Mouse (Mus musculus) E14TG2a.4 (cell line): Measurements from ENCODE around the gene Plekhg3.
A peak's percentile ranks its signal among the peaks of the same experiment; 100 is the strongest.

Source experiments
- H3K27me3 ChIP-seq: 2 replicates; pipeline ENCODE4 v1.6.1; 2014; ENCODE audit warnings: low read length, control low read depth; ENCODE audit not compliant: insufficient read depth
- H3K36me3 ChIP-seq: 2 replicates; pipeline ENCODE4 v1.6.1; 2014; ENCODE audit warnings: low read length, control low read depth; ENCODE audit not compliant: insufficient read depth
- H3K4me1 ChIP-seq: replicated peaks from 2 replicates; pipeline ENCODE4 v1.6.1; 2014; ENCODE audit warnings: low read depth, low read length, control low read depth
- H3K4me3 ChIP-seq: replicated peaks from 2 replicates; pipeline ENCODE4 v1.5.1; 2014; ENCODE audit warnings: mild to moderate bottlenecking, low read length
- H3K9me3 ChIP-seq: 2 replicates; pipeline ENCODE4 v1.6.1; 2014; ENCODE audit warnings: low read length, control low read depth
- CTCF ChIP-seq: conservative IDR thresholded peaks from 2 replicates; pipeline ENCODE4 v1.5.1; 2014; ENCODE audit warnings: low read length
- NANOG ChIP-seq: IDR thresholded peaks from 2 replicates; pipeline ENCODE4 v1.6.1; 2014; ENCODE audit warnings: borderline replicate concordance, low read length, mixed read lengths
- POU5F1 ChIP-seq: IDR thresholded peaks from 2 replicates; pipeline ENCODE4 v1.6.1; 2014; ENCODE audit warnings: low read length, borderline replicate concordance

Gene Plekhg3

GRCm38 (mm10) chr12:76540701-76541221, 10.1 kb downstream of the Plekhg3 start:
- peaks cover 61% of the 10 kb centered on the region for H3K4me1 ChIP-seq
- TF ChIP-seq POU5F1 = no peak
- H3K27me3 ChIP-seq = peaks cover 5% of the 10 kb centered on the region
- H3K9me3 ChIP-seq = no peaks in the 10 kb centered on the region
- H3K36me3 ChIP-seq = no peaks in the 10 kb centered on the region
- peak overlapping the region; percentile 68 for H3K4me3 ChIP-seq

GRCm38 (mm10) chr12:76541475-76541874, 10.8 kb downstream of the Plekhg3 start:
- Histone ChIP-seq H3K4me1 (peaks cover 61% of the 10 kb centered on the region), H3K9me3 (no peaks in the 10 kb centered on the region), H3K27me3 (peaks cover 4% of the 10 kb centered on the region; the same call in 1 of the 2 replicates), H3K36me3 (no peaks in the 10 kb centered on the region), H3K4me3 (peak overlapping the region; percentile 68)
- no peak for TF ChIP-seq NANOG
- no peak for TF ChIP-seq CTCF
- no peak for TF ChIP-seq POU5F1

GRCm38 (mm10) chr12:76541879-76542278, 11.2 kb downstream of the Plekhg3 start:
- peaks cover 61% of the 10 kb centered on the region for H3K4me1 ChIP-seq
- no peaks in the 10 kb centered on the region for H3K9me3 ChIP-seq
- peak overlapping the region; percentile 68 for H3K4me3 ChIP-seq
- H3K36me3 ChIP-seq = no peaks in the 10 kb centered on the region
- TF ChIP-seq CTCF (no peak), POU5F1 (no peak)
- H3K27me3 ChIP-seq = peaks cover 4% of the 10 kb centered on the region; the same call in 1 of the 2 replicates

- Histone ChIP-seq H3K9me3 (no peaks in the 10 kb centered on the region), H3K36me3 (peaks cover 3% of the 10 kb centered on the region; the same call in 1 of the 2 replicates), H3K4me1 (peaks cover 77% of the 10 kb centered on the region), H3K27me3 (peaks cover 4% of the 10 kb centered on the region; the same call in 1 of the 2 replicates), H3K4me3 (peak overlapping the region; percentile 67)
- TF ChIP-seq CTCF = no peak
- TF ChIP-seq NANOG = no peak
- no peak for TF ChIP-seq POU5F1
These were observed 15.2 kb downstream of the Plekhg3 start for GRCm38 (mm10) chr12:76545786-76546370.

- H3K4me3 ChIP-seq = peak overlapping the region; percentile 67
- H3K27me3 ChIP-seq = peaks cover 4% of the 10 kb centered on the region; the same call in 1 of the 2 replicates
- peaks cover 77% of the 10 kb centered on the region for H3K4me1 ChIP-seq
These were observed 15.9 kb downstream of the Plekhg3 start for GRCm38 (mm10) chr12:76546383-76547276.

GRCm38 (mm10) chr12:76547409-76548081, 16.9 kb downstream of the Plekhg3 start:
- peaks cover 3% of the 10 kb centered on the region; the same call in 1 of the 2 replicates for H3K36me3 ChIP-seq
- peaks cover 71% of the 10 kb centered on the region for H3K4me1 ChIP-seq
- H3K4me3 ChIP-seq = peak overlapping the region; percentile 67
- TF ChIP-seq CTCF (no peak), POU5F1 (no peak), NANOG (no peak)
- H3K27me3 ChIP-seq = peaks cover 4% of the 10 kb centered on the region; the same call in 1 of the 2 replicates
- H3K9me3 ChIP-seq = no peaks in the 10 kb centered on the region

More at GRCm38 (mm10) chr12:76546383-76547276, 15.9 kb downstream of the Plekhg3 start:
- TF ChIP-seq NANOG (peak; percentile 57; the same call in 1 of the 2 replicates), POU5F1 (no peak)
- Histone ChIP-seq H3K36me3 (peaks cover 3% of the 10 kb centered on the region; the same call in 1 of the 2 replicates), H3K9me3 (no peaks in the 10 kb centered on the region)

GRCm38 (mm10) chr12:76548082-76548423, 17.4 kb downstream of the Plekhg3 start:
- Histone ChIP-seq H3K36me3 (peaks cover 3% of the 10 kb centered on the region; the same call in 1 of the 2 replicates), H3K4me3 (peak overlapping the region; percentile 67), H3K4me1 (peaks cover 70% of the 10 kb centered on the region), H3K27me3 (peaks cover 4% of the 10 kb centered on the region; the same call in 1 of the 2 replicates), H3K9me3 (no peaks in the 10 kb centered on the region)
- no peak; the same call in 1 of the 2 replicates for TF ChIP-seq NANOG
- TF ChIP-seq CTCF = no peak
- TF ChIP-seq POU5F1 = no peak

- Histone ChIP-seq H3K36me3 (peaks cover 3% of the 10 kb centered on the region; the same call in 1 of the 2 replicates), H3K4me3 (0 out of 2 replicates have a peak overlapping the region, but pooled peaks have one; percentile 20), H3K27me3 (peaks cover 4% of the 10 kb centered on the region; the same call in 1 of the 2 replicates), H3K4me1 (peaks cover 77% of the 10 kb centered on the region), H3K9me3 (no peaks in the 10 kb centered on the region)
- TF ChIP-seq CTCF (no peak), POU5F1 (no peak), NANOG (peak; percentile 99)
These were observed 18.5 kb downstream of the Plekhg3 start for GRCm38 (mm10) chr12:76549203-76549602.
